Mouse (Mus musculus): ENCODE measurements at regions not wholly inside any gene's neighbourhood (a gene's known extent, or its start where the extent isn't known, plus 50 kb on each side); places are given as distances from the start of the nearest gene placed in this dataset.

DNA sequence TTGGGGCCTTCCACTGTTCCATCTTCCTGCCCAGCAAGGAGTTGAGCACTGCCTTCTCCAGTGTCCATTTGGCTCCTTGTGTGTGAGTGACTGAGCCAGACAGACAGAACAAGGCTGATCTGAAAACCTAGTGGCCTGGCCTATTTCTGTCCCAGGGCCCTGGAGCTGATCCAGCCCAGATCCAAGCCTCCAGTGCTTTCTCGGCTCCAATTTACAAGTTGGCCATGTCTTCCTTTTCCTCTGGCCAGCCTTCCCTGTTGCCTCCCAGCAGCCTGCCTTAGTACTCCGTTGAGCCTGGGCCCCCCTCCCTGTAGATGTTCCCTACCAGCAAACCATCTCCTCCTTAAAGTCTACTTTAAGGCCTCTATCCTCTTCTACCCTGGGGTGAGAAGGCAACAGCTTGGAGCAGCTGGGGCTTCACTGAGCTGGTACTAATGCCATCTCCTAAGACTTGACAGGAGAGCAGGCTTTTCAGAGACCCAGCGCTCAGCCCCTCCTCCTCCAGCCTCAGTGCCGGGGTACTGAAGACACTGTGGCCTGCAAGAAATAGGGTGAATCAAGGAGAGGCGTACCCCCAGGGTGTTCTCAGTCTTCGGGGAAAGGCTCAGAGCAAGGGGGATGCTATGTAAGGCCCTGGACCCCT is 101.7 kb downstream of the Pja1 start:
- TF ChIP-seq CTCF (IDR thresholded peaks at IDR 0.05; ENCODE audit: control insufficient read depth, insufficient read depth, insufficient read length), result no peak
- no peak for TF ChIP-seq USF1 (IDR thresholded peaks at IDR 0.05; ENCODE audit: low read depth)
- no peak for TF ChIP-seq MAX (IDR thresholded peaks at IDR 0.05)
